Mouse (Mus musculus) erythroblast, adult 5-6 weeks (primary cell): ENCODE data around the gene Chrm3. TPM values are rescaled to one million over a fixed set of nuclear protein-coding genes. Genes with fewer than 3 reads are reported as not detected.

ENCODE experiments used
- ATAC-seq: replicated peaks from 2 replicates; pipeline ENCODE4 v1.8.0; 2016; ENCODE audit warnings: moderate number of reproducible peaks, mild to moderate bottlenecking, moderate TSS enrichment, inconsistent platforms; ENCODE audit not compliant: poor library complexity, low FRiP score, severe bottlenecking
- total RNA-seq, 2 experiments: library from RNA; stranded (forward) in 1 of 2; stranded (reverse) in 1 of 2; fragments of 150-400 nt in 1 of 2; fragments of 200-764, 138-1000 nt in 1 of 2; gene quantifications; 2 replicates each; pipeline versions ENCODE4 v1.2.3 to v1.2.4; 2015 to 2017; ENCODE audit warnings: low replicate concordance in 2 of 2

Chrm3 gene
- total RNA-seq, 2 experiments from 2014 or later = 1.9 TPM; not detected in 1

DNA sequence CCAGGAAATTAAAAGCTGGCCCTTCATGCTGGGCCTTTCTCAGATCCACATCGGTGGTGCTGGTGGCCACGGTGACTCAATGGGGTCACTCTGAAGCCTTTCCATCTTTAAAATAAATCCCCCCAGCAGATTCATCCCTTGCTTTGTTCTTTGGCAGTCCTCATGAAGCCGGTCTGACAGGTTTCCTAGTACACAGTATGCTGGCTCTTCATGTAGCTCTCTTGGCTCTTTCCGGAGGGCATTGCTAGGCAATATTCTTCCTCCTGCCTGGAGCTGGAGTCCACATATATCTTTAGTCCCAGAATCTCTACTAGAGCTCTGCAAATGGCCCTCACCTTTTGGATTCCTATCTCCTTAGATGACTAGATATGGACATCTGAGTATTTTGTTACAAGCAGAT lies 269.9 kb downstream of the Chrm3 start:
- no peak for ATAC-seq

DNA sequence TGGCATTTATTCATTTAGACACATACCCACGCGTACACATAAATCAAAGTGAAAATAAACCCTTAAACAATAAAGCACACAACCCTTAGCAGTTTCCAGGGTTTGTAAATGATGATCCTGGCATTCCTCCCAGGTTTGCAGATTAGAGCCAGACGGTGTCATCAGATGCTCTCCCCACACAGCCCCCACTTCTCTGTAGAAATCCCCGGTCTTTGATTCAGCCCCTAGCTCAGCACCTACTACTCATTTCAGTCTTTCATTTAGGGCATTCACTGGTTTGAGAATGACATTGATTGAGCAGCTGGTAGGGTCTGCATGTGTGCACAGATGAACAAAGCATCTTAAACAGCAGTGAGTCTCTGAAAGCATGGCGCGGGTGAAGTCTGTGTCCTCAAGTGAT lies 274.3 kb downstream of the Chrm3 start:
- ATAC-seq = no peak

DNA sequence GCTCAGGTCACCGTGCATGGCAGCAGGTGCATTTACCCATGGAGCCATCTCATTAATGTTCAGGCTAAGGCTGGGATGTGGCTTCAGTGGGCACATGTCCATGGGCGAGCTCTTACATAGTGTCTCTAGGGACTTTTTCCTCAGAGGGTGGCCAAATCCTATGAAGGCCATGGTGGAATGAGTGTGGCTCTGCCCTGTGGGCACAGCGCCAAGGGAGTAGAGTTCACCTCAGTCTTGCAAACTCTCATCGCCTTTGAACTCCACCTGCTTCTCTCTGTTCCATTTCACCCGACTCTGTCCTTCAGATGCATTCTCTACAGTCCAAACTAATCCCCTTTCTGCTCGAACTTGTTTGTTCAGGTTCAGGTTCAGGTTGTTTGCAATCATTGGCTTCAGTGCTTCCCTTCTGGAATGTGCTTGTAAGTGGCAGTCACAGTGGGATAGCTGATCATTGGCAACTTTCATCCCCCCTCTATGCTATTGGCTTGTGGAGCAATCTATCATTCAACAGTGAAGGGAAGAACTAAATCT lies 278.7 kb downstream of the Chrm3 start:
- ATAC-seq = no peak

DNA sequence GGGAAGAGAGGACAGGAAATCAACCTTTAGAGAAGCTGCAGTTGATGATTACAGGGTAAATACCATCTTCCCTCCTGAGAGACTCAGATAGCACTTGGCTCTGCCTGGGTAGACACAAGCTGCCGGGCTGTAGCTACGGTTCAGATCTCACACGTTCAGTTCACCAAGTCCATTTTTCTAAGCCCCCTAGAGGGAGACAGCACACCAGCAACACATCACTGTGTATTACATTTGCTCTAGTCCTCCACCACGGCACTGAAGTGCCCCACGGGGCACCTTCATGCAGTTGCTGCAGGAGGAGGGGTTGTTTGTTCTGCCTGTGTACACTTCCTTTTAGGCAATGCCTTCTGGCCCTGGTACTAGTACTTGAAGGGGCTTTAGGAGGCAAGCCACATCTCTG lies 289.5 kb downstream of the Chrm3 start:
- ATAC-seq = no peak

DNA sequence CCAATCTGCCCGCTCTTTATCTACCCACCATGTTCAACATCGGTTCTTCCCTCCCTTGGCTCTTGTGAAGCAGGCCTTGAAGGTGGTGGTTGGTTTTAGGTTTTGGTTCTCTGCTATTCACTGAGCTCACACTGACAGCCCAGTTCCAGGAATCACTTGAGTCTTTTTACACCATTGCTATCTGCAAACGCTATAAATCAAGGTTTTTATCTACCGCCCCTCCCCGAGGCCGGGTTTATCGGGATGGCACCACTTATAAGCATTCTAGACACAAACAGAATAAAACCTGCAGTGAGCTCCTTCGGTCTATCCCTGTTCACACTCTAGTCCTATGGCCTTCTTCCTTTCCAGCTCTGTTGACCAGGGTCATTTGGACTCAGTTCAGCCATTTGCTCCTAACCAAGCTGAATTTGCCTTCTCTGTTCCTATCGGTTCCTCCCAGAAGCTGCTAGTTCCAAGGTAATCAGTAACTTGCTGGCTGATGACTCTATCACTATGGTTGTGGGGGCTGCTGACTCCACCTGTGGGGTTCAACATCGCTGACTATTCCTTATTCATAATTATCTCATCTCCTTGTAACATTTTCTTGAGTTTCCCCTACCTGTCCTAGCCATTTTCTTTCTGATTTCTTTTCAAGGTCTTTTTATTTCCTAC lies 291.6 kb downstream of the Chrm3 start:
- no peak for ATAC-seq

DNA sequence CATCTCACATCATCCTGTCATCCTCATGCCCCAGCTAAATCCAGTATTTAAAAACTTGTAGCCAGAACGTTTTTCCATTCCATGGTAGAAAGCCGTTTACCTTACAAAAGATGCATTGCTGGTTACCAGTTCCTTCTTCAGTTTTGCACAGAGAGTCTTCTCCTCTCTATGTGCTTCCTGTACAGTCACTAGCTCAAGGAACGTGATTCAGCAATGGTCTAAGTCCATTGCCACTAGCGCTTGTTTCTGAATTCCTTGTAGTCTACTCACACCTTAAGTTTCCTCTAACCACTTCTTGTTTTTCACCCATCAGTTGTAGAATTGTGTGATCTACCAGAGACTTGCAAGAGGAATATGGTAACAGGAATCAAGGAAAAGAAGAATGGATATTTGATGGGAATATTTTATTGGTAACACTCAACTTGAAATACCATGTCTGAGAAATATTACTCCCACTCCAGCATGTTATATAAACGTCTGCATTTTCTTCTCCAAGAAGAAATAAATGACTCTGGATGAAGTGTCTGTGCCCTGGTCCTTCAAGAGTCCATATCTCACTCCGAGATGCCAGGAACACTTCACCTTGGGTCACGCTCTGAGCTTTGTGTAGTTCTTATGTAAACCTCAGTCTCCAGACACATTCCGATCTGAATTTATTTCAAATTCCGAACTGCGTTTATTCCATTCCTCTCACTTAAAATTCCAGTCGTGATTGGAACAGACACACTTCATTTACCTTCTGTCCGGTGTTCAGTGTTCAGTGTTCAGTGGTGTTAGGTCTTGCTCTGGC lies 293.6 kb downstream of the Chrm3 start:
- no peak for ATAC-seq

DNA sequence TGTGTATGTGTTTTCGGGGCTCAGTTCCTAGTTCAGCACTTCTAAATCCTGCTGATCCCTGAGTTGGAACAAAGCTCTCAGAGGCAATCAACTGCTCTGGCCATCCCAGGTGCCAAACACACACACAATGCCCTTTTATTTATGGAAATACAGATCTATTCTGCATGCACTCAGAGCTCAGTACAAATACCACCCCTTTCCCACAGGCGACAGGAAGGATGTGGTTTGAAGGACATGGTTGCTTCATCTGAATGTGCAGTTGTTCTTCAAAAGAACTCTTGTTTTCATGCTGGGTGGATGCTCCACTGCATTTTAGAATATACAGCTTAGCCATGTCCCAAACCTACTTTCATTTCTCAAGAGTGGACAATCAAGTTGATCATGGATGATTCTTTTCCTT lies 294.9 kb downstream of the Chrm3 start:
- ATAC-seq = no peak

DNA sequence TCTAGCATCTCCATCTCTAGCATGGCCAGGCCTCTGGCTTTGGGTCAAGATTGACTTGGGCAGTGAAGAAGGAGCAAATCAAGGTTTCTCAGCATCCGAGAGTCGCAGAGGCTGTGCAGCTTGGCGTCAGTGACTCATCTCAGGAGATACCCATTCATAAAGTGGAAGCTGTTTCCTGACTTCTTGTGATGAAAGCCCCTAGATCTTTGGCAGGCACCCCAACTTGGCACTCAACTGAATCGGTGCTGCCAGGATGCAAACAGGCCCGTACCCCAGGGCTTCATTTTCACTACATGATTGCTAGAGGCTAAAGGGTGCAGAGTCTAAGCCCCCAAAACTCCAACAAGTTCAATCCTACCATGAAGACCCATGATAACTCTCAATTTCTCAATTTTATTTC lies 298.0 kb downstream of the Chrm3 start:
- ATAC-seq = no peak

DNA sequence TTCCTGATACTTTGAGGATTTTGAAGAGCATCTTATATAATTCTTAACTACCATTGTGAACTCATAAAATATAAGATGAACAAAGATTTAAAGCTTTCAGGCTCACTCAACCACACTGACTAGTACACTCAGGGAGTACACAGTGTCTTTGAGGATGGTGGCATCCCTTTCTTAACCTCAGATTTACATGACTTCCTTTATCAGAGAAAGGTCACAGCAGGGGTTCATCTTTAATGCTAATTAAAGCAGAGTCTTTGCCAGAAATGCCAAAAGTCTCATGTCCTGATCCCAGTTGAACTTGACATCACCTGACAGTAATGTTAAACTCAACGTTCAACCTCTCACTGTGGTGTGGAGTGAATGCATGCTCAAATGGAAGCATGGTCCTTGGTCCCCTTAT lies 301.7 kb downstream of the Chrm3 start:
- no peak for ATAC-seq

DNA sequence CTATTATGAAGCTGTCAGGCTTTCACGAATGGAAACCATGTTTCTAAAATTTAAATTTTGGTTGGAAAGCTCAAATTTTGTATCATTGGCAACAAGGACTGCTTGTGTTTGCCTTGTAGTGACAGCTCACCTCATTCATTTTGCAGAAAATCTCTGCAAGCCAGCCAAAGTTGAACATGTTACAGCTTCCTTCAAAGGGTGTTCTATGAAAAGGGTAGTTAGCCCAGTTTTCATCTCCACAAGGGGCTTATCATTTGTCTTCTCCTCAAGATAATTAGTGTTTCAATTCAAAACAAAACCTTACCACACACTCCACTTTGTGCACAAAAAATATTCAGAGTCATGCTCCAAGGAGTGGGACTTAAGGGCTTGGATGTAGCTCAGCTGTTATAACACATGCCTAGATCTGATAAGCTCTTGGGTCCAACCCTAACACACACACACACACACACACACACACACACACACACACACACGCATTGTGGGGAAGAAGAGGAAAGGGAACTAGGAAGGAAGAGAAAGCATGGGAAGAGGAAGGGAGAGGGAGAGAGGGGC lies 302.9 kb downstream of the Chrm3 start:
- ATAC-seq = no peak

DNA sequence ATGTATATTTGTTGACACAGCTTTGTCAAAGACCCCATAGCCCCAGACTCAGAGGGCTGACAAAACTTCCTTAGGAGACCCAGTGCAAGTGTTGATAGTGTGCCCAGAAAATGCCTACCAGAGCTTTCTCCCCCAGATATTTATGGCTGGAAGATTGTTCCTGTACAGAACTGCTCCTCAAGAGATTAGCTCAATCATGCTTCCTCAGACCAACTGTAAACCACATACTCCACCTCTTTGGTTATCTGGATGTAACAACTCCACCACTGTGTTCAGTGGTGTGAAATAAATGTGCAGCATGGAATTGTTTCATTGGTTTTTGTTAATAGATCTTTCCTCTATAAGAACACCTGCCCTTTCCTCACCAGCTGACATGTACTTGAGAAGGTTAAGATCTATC lies 306.6 kb downstream of the Chrm3 start:
- ATAC-seq = no peak

DNA sequence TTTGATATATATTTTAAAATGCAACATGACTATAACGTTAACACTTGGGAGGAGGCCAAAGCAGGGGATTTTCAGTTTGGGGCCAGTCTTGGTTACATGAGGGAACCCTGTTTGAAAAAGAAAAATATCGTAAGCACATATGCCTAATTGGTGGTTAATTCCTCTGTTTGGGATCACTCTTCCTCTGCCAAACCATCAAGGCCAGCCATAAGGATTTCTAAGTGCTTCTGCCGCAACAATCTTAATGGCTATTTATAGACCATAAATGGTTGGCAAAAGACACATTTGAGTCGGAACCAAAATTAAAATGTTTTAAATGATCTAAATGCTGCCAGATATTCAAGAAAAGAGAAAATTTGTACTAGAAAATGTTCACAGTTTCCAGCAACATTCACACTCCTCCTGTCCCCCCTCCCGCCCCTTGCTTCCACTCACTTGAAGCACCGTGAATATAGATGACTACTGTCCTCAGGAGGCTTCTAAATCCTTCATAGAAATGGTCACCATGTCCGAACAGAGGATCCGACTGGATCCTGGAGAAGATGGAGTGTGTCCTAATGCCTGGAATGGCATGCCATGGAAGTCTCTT lies 307.3 kb downstream of the Chrm3 start:
- no peak for ATAC-seq

DNA sequence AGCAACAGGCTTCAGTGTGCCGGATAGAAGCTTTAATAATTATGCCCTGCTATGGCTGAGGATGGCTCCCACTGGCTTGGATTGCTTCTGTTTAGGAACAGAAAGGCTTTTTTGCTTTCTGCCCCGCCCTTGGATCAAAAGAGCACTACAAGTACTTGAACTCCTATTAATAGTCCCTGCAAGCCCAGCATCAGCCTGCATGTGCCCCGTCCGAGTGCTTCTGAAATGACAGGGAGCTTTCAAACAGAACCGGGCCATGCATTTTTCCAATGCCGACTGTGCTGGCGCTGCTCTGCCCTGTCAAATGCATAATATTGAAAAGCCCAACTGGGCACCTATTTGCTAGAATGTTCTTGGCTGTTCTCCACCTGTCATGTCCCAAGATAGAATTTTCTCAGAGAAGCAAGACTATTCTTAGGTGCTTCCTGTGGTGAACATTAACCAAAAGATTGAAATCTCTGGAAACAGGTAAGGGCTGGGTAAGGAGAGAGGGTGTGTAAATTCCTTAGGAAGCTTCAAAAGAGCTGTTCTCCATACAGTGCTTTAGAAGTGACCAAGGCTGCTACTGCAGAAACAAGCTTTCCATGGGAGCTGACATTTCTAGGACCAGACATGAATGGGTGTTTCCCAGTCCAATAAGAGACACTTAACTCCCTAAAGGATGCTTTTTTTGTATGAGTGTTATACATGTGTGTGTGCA lies 314.8 kb downstream of the Chrm3 start:
- no peak for ATAC-seq

DNA sequence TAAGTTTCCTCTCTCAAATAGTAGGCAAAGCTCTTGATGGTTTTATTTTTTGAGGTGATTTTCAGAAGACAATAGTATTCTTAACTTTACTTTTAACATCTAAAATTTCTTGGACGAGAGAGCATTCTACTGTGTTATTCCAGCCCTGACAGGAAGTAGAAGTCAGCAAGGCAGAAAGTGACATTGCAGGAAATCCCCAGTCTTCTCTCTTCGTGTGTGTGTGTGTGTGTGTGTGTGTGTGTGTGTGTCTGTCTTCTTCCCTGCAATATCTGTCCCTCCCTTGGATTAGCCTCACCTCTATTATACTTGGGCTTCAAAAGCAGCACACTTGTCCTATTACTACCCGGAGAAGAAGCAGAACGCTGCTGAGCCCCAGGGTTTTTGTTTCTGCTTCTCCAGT lies 316.6 kb downstream of the Chrm3 start:
- ATAC-seq = no peak

DNA sequence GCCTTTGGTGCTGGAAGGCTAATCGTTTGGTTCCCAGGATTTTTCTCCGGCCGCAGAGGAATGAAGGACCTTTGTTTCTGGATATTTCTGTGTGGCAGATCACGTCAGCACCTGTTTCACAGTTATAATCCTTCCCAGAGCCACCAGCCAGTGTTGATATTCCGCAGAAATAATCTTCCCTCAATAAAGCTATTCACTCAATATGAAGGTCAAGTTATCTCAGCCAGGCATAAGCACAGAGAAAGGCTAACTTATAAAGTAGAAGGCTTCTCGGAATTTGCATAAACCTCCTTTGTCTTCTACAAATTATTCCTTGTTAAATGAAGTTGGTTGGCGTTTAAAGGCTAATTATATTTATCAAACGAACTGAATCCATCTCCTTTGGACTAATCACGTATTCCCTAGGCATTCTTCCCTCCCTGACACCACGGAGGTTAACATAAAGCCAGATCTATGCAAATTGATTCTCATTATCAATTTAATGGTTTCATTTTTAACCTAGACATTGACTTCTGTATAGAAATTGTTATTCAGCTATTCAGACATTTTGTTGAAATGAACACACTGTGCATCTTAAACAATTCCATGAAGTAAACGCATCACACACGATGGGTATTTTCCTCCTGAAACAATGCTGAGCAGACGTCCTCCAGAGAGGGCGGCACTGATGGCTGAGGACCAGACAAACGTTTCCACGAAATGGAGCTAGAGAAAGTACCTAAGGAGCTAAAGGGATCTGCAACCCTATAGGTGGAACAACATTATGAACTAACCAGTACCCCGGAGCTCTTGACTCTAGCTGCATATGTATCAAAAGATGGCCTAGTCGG lies 326.9 kb downstream of the Chrm3 start:
- ATAC-seq = no peak

DNA sequence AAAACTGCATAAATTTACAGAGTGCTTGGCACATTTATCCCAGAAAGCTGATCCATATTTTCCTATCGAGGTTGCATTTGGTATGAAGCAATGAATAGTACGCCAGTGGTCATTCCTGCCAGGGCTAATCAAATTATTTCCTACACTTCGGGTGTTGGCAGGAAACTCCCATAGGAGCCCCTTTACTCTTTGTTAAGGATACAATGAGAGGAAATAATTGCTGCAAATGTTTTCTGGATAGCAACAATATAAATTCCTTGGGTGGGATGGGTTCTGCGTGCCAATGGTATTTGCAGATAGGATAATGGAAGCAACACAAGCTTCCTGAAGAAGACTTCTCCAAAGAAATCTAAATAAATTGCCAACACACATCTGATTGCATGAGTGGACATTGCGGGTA lies 329.1 kb downstream of the Chrm3 start:
- no peak for ATAC-seq

DNA sequence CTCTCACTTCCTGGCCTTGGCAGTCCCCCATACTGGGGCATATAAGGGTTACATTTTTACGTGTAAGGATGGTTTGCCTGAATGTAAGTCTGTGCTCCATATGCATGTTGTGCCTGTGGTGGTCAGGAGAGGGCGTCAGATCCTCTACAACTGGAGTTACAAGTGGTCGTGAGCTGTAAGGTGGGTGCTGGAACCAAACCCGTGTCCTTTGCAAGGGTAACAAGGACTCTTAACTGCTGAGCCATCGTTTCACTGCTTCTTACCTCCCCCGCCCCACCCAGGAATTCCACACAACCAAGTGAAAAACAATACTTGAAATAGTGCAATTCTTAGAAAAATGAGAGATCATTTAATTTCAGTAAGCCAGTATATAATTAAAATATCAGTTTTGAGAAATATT lies 330.7 kb downstream of the Chrm3 start:
- ATAC-seq = no peak

DNA sequence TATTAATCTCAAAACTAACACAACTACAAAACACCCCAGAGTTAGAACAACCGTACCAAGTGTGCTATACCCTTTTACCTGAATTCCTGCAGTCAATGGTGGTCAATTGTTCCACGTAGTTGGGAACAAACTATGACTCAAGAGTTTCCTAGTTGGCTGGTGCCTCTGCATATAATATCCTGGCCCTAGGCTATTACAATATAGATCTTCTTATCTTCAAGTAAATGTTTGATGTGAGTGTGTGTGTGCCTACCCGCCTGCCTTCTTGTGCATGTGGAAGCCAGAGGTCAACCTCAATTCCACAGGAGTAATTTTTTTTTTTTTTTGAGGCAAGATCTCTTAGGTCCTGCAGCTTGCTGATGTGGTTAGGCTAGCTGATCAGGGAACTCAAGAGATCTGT lies 335.5 kb downstream of the Chrm3 start:
- no peak for ATAC-seq

DNA sequence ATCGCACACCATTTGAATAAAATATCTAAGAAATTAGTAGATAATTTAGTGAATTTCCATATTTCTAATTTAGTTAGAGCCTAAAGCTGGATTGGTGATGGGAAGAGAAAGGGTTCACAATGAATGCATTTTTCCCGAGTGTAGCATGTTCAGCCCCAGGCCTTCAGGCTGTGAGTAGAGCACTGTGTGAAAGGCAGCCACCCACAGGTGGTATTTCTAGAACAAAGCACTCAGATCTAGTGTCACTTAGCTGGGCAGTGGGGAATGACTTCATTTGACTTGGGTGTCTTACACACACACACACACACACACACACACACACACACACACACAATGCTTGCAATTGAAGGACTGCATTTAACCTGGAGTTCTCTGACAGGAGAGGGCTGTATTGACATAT lies 337.5 kb downstream of the Chrm3 start:
- ATAC-seq = no peak
